Mouse (Mus musculus) right cerebral cortex, postnatal 36 days (tissue): Measurements from ENCODE around the gene Cox7a1.
"Not testable (repeated sequence)": the region's sequence is repeated elsewhere in the genome, so short reads cannot be mapped to it uniquely, and the experiment has no call there.

Experiments used
- DNase-seq, 2 experiments: peaks; one replicate each; pipeline ENCODE4 v3.0.0; 2022; ENCODE audit warnings: low spot score in 2 of 2, mixed read lengths in 1 of 2

The Cox7a1 gene

DNA sequence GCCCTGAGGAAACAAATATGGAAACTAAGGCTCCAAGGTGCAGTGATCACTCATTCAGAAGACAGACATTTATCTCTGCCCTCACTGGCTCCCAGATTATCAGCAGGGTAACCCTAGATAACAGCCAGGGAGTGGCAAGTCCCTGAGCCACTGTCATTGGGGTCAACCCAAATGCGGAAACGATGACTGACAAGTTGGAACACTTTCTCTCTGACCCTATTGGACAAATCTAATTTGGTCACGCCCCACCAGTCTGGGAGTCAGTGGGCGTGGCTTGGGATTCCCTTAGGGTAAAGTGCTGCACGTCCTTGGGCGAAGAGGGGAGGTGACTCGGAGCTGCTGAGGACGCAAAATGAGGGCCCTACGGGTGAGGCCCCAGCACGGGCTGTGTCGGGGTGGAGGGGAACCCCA lies at the start of gene Cox7a1:
Cox7a1 (plus strand) TSS at position 266 of the 411 bp plus-strand sequence.
- peak in 1 of 2 experiments; percentile 45 for DNase-seq

DNA sequence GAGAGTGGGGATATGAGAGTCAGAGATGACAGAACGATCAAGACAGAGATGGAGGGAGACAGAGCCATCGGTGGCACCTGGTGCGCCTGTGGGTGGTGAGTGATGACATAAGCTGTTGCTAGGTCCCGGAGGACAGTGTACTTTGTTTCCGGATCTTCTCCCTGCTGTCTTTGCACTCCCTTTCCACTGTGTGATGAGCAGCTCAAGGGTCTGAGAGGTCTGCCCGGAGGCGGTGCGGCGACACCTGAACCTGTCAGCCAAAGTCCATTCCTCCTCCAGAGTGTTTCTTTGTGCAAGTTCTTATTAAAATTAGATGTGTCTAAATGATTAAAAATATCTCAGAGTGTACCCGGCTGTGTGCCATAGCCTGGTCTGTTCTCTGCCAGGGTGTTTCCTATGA lies 47.1 kb upstream of the Cox7a1 start:
- DNase-seq: no peak

DNA sequence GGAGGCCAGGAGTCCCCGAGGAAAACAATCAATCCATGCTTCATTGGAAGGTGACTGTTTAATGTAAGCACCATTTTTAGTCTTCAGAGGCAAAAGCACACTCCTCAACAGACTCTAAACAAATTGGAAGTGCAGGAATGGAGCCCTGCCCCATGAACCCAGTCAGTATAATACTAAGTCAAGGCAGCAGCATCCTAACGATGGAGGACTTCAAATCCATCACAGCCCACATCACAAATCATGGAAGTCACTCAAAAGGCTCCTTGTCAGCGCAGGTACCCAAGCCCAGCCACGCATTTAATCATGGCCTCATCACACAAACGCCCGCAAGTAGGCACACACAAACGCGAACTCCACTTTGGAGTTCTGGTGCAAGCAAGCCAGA lies 40.8 kb upstream of the Cox7a1 start:
- DNase-seq: no peak

DNA sequence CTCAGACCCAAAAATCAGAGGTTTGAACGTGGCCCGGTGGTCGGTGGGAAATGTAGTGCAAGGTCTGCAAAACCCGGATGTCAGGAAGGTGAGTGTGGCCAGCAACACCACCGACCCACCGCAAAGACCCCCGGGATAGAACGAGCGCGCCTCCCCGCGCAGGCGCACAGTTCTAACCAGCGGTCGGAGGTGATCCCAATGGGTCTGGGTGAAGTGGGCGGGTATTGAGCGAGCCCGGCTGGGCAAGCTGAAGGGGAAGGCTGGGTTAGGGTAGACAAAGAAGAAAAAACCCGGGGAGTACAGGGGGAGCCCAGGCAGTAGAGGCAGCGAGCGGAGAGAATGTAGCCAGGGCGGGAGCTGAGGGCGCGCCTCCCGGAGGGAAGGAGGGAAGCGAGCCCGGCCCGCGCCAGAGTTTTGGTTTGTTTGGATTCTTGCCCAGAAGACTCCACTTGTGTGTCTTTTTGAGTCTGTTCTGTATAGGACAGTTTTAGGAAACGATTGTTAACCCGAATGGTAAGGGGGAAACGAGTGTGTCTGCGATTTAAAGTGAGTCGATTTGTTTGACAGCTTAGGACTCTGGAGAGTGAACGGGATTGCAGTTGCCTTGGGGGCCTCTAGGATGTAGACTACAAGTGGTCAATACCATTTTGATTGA lies 40.3 kb upstream of the Cox7a1 start:
- DNase-seq: peak; percentile 64 to 67

DNA sequence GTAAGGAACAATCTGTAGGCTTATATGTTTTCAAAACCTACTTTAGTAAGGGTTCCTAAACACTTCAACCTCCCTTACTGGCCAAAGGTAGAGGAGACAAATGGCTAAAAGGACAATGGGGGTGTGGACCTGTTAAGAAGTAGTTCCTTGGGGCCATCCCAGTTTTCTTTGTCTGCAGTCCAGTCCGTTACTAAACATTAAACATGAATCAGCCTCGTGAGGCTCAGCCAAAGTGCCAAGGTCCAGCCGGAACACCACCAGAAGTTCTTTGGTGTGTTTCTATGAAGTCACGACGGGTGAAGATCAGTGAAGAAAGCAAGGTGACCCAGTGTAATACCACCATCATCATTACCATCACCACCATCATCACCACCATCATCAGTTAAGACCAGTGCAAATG lies 36.9 kb upstream of the Cox7a1 start:
- DNase-seq: no peak

DNA sequence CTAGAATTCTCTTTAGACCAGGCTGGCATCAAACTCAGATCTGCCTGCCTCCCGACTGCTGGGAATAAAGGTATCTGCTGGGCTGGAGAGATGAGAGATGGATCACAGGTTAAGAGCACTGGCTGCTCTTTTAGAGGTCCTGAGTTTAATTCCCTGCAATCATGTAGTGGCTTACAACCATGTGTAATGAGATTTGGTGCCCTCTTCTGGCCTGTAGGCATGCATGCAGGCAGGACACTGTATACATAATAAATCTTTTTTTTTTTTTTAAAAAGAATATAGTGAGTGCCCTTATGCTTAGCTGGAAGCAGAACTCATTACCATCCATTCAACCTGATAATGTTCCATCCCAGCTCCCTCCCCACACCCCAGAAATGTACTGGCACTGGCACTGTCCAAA lies 29.9 kb upstream of the Cox7a1 start:
- DNase-seq: no peak

DNA sequence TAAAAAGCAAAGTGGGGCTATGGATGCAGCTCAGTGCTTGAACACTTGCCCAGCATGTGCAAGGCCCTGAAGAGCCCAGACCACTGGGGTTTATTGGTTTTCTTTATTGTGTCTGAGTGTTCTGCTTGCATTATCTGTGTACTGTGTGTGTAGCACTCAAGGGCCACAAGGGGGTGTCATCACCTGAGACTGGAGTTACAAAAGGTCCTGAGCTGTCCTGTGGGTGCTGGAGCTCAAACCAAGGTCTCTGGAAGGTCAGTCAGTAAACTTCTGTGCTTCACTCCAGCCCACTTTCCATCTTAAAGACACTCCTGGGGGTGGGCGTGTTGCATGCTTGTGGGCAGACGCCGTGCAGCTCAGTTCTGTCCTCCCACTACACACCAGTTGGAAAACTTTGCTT lies 28.4 kb upstream of the Cox7a1 start:
- no peak for DNase-seq

DNA sequence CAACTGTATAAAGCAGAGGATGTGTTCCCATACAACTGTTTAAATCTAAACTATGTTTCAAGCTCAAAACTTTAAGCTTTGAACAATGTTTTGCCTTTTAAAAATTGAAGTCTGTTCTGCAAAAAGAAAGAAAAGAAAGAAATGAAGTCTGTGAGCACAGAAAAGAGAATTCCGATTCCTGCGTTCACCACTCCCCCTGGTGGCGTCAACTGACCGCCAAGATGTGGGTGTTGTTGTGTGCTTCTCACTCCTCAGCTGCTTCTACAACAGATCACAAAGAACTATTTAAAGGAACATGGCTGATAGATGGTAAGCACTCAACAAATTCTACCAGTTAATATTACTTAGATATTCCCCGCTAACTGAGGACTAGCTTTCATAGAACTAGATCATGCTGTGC lies 20.8 kb upstream of the Cox7a1 start:
- DNase-seq: no peak

DNA sequence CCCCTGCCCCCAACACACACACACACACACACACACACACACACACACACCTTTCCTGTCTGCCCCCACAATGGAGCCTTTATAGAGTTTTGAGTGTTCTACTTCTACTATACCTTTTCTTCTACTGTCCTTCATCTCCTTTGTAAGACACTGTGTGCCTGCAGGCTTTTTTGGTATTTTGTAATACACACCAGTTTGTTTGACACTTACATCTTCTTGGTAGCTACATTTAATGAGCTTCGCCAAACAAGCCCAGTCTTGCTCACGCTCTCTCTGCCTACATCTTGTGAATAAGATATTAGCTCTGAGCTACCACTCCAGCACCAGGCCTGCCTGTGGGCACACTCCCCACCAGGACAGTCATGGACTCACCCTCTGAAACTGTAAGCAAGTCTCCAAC lies 19.2 kb upstream of the Cox7a1 start:
- no peak for DNase-seq

DNA sequence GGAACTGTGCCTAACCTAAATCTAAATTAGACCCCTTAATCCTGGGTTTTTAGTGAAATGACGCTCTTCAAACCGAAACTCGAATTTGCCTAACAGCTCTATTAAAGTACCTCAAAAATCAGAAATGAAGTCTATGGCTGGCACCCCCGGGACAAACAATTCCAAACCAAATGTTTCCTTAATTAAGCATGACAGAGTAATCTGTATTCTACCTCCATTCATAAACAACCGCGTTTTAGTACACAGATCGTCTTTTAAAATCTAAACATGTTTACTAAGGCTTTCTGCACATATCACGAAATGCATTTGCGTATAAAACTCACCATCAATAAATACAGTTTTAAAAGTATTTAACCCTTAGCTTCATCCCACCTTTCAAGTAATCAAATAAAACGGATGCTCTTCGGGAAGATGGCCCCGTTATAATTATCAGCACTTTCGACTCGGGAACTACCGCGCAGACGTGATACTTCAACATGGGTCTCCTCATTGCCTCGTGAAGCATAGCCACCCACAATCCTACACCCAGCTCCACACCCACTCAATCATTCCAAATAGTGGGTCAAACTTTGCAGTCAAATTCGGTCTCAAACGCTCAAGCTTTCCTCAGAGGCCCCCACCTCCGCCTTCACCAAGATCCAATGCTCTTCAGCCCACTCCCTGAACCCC lies 14.9 kb upstream of the Cox7a1 start:
- no peak for DNase-seq

DNA sequence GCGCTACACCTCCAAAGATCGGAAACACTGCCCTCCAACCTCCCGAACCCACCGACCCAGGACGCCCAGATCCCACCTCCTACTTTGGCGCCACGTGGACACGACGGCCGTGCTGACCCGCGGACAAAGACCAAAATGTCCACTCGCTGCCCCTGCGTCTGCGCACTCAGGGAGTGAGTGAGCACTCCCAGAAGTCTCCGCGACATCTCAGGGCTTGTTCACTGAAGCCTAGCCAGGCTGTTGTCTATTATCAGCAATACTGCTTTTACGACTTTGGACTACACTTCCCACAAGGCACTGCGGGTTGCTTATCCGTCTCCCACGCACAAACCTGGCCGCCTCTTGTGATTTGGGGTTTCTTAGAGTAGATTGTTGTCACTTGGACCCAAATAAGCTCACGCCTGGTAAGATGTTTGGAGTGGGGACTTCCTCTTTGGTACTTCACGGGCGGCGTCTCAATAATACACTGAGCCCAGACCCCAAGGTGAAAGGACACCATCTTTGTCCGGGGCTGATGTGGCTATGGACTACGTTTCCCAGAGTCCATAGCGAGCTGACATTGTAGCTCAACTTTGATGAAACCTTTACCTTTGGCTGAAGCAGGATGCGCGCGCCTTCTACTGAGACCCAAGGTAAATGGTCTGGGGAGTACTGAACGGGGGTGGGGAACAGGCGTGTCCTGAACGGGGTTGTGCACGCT lies 14.2 kb upstream of the Cox7a1 start, which contains the start of gene Zfp146:
Zfp146 (minus strand) TSS at position 168 of the 700 bp plus-strand sequence.
- peak; percentile 92 to 96 for DNase-seq

DNA sequence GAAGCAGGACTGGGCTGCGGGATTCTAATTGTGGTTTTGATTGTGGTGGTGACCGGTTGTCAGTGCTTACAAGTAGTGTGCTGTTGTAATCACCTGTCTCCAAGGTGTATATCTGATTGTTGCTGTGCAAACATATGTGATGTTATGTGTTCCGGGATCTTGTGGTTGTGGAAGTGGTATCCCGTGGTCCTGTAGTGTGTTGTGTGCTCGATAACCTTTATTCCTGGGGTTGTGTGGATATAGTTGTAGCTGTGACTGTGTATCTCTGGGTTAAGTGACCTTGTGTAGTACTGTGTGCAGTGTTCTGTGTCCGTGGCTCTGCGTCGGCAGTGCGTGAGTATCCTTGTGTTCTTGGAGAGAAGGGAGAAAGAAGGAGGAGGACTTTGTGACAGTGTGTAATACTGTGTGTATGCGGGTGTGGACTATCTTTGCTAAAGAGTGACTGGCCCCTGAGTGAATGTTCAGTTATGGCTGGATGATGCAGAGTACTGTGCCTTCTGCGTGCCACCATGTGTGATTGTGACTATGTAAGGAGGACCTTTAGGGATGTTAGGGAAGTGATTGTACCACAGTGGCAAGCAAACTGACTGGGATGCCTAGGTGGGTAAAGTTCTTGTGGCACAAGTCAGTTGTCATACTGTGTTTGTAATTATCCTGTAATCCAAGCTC lies 13.5 kb upstream of the Cox7a1 start:
- DNase-seq: no peak

DNA sequence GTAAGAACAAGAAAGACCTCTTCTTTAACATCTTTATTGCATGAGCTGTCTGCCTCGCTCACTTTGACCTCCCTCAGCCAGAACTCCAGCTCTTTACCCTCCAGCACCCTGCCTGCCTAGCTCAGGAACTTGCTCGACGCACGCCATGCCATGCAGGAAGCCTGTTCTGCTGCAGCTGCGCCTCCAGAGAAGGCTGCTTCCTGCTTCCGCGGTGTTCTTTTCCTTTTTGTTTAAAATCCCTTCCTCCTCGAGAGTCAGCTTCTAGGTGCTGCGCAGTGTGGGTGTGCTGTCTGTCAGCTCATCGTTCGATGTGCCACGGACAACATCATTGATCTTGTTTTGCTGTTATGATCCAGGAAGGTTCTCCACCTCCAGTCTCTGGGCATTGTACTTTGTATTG lies 7.5 kb upstream of the Cox7a1 start:
- no peak for DNase-seq

DNA sequence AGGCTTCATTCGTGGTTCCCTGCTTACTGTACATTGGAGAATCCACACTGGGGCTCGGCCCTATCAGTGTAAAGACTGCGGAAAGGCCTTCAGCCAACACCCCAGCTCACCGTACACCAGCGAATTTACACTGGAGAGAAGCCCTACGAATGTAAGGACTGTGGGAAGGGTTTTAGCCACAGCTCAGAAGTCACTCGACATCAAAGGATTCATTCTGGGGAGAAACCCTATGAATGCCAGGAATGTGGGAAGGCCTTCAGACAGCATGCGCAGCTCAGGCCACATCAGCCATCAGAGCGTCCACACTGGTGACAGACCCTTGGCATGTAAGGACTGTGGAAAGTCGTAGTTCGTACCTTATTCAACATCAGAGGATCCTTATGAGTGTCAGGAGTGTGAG lies 5.7 kb upstream of the Cox7a1 start:
- no peak for DNase-seq

DNA sequence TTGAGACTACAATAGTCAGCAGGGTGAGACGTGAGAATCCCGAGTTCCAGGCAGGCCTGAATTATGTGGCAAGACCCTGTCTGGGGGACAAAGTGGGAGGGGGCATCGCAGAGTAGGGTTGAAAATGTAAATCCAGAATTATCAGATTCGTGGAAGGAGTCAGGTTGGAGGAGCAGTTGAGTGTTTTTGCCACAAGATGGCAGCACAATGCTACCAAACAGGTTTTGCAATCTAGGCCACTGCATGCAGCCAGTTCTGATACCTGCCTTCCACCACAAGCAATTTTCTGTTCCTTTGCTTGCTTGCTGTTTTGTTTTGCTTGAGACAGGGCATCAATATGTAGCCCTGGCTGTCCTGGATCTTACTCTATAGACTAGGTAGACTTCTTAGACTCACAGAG lies 2.6 kb upstream of the Cox7a1 start:
- peak; percentile 49 to 60 for DNase-seq

DNA sequence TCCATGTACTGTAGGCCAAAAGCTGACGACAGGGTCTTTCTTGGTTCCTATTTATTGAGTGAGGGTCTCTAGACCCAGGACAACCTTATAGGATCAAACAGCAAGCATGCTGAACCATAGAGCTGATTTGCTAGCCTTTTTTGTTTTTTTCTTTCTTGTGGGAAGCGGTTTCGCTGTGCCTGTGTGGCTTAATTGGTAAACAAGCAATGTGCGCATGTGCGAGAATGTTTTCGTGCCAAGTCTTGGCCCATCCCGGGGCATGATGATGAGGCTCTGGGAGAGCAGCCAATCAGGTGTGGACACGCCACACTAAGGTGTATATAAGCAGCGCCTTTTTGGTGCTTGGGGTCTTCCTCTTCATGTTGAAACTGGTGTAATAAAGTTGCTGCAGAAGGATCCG lies 2.0 kb upstream of the Cox7a1 start:
- not testable (repeated sequence) for DNase-seq

DNA sequence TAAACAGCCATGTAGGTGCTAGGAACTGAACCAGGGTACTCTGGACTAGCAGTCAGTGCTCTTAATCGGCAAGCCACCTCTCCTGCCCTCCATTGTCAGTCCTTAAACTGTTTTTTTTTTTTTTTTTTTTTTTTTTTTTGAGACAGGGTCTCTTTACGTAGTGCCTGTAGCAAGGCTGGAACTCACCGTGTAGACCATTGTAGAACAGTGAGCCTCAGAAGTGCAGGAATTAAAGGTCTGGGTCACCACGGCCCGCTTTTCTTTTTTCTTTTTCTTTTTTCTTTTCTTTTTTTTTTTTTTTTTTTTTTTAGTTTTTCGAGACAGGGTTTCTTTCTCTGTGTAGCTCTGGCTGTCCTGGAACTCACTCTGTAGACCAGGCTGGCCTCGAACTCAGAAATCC lies 755 bp upstream of the Cox7a1 start:
- DNase-seq: not testable (repeated sequence)

DNA sequence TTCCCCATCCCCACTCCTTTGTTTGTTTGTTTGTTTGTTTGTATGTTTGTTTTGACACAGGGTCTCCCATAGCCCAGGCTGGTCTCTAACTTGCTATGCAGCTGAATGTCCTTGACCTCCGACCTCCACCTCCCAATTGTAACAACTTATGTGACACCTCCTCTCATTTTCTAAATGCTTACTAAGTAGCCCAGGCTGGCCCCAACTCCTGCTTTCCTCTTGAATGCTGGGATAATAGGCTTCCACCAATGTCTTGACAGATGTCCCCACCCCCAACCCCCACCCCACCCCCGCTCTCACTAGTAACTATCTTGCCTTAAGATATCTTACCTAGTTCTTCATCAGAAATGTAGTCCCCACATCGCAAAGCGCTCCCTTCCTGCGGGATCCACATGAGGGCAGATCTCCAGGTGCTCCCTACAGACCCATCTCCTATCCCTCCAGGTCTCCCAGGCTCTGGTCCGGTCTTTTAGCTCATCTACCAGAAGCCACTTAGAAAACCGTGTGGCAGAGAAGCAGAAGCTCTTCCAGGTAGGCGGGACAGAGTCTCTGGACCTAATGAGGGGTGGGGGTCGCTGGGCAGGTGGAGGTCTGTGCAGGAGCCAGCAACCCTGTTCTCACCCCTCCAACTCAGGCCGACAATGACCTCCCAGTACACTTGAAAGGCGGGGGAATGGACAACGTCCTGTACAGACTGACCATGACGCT lies 851 bp downstream of the Cox7a1 start:
- no peak for DNase-seq

DNA sequence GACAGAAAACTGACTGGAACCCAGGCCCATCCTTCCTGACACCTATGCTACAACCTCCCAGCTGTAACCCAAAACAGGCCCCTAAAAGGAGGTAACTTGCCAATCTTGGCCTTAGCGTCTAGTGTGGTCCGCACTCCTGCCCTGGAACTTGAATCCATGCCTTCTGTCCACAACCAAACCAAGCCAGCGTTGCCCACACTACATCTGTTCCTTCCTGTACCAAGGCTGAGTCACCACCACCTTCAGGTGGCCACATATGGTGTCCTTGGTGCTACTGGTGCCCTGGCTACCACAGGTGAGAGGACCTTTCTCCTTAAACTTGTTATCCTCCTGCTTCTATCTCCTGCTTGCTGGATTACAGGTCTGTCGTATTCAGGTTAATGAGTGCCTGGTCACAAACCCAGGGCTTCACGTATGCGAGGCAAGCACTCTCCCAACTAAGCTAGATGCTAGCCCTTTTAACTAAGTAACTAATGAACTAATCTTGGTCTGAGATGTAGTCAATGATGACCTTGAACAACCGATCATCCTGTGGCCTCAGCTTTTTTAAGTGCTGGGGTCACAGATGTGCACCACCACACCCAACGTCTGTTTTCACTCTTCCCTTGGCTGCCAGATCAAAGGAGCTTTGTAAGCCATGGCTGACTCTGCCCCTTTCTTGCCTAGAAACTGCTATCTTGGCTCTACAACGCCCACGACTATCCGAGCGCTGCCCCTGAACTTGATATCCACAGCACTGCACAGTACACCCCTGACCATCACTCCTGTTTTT lies 4.6 kb downstream of the Cox7a1 start:
- no peak for DNase-seq

DNA sequence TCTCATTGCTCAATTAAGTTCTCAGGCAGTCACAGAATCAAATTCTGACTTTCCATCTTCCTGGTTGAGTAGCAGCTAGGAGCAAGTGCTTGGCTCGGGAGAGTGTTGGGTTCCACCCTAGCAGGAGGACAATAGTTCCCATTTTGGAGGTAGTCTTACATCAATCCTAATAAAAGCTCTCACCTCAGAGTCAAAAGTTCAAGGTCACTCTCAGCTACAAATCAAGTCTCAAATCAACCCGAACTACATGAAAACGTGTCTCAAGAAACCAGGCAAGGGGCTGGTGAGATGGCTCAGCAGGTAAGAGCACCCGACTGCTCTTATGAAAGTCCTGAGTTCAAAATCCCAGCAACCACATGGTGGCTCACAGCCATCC lies 5.2 kb downstream of the Cox7a1 start:
- DNase-seq: no peak

DNA sequence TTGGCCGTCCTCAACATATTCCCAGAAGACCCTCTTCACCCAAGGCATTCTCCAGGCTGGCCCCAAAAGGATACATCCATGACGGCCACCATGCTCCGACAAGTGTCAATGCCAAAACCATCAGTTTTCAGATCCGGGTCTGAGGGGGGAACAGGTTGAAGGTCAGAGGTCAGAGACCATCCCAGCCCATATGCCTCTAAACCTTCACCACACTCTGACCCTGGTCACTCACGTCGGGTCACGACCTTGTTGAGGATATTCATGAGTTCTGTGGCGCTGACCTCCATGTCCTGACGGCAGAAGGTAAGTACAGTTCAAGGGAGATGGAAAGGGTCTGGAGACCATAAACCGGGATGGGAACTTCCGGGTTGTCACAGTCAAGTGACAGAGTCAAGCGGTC lies 8.1 kb downstream of the Cox7a1 start:
- DNase-seq: no peak
